Mouse (Mus musculus) cerebellum, adult 11 months (tissue): ENCODE measurements around the gene Eefsec.
A peak's percentile ranks its signal among the peaks of the same experiment; 100 is the strongest.

Experiments used
- DNase-seq: peaks from one replicate; pipeline ENCODE4 v3.0.0; 2022

Eefsec gene

GRCm38 (mm10) chr6:88412604-88413003 is 33.7 kb downstream of the Eefsec start:
- DNase-seq, result no peak

- DNase-seq, result no peak
These were observed 36.8 kb downstream of the Eefsec start for GRCm38 (mm10) chr6:88409492-88409891.

DNA sequence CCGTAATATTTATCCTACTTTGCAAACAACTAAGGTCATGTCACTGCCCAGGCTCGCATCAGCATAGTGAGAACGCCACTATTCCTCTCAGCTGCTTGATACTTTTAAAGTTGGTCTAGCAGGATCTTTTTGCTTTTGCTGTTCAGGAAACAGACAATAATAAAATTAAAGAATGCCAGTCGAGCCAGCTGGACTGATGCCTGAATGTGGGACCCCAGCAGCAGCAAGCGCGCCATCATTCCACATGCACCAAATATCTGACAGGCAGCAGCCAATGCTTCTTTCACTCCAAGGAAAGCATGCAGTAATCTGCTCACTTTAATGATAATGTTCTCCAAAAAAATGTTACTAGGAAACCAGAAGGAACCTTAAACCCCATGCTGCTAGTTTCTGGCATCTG is 45.9 kb downstream of the Eefsec start:
- DNase-seq, result no peak

DNA sequence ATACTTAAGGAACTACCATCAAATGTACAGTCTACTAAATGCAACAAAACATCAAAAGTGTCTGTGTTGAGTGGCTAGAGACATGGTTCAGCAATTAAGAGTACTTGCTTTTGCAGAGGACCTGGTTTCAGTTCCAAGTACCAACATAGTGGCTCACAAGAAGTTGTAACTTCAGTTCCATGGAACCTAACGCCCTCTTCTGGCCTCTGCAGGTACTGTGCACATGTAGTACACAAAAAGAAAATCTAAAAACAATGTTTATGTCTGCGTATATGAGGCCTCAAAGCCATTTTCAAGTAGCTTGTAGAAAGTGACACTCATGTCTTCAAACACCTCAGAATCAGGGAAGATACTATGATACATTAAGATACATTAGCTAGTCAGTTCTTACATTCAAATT is 48.4 kb downstream of the Eefsec start:
- no peak for DNase-seq

DNA sequence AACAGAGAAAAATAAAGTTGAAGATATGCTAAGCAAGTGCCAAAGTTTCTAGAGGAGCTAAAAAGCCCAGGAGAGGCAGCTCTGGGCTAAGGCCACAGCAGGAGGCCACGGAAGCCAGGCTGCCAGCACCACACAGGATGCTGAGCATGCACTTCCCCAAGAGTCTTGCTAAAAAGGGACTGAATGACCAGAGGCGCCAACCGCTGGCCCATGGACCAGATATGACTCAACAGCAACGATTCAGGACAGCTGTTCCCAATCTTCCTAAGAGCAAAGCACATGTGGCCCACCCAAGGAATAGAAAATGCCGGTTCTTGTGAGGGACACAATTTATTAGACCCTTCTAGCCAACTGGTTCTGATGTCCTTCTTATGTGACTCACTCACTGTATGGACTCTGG is 57.4 kb downstream of the Eefsec start:
- DNase-seq, result no peak

- DNase-seq, result no peak
These were observed 58.3 kb downstream of the Eefsec start for GRCm38 (mm10) chr6:88387836-88388724.

DNA sequence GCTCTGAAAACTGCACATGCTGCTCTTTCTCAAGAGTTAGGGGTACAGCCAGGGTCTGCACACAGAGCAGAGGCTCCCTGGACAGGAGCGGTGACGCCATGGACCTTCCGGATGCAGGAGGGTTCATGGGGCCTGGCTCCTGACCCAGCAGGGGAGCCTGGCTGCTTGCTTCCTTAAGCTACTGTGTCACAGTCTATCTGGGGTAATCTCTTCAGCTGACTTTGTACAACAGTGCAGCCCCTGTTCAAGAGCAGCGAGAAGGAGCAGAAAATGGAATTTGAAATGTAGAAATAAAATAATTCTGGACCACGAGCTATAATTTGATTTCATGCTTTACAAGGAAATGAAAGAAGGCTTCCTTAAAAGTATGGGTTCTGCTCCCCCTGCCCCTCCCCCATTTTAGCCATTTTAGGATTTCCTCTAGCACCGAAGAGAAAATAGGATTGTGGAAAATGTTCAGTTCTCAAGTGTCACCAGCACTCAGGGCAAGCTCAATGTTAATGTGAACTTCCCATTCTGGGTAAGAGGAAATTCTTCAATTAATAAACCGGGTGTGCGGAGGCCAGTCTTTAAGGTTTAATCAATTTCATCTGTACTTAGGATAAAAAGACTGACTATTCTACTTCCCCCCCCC is 61.8 kb downstream of the Eefsec start:
- DNase-seq, result no peak

DNA sequence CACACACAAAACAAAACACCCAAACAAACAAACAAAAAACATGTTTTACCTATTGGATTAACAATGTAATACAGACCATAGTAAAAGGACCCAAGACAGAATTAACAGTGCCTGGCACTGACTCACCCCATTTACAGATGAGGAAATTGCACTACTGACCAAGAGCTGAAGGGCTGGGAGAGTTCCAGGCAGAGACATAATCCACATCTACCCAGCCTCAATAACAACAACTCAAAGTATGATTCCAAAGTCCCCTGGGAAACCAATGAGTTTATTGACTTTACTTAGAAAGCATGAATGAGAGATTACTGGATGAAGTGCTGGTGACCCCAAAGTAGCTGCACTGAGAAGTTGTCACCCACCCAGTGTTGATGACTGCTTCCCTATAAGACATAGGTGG is 62.6 kb downstream of the Eefsec start:
- DNase-seq, result no peak

DNA sequence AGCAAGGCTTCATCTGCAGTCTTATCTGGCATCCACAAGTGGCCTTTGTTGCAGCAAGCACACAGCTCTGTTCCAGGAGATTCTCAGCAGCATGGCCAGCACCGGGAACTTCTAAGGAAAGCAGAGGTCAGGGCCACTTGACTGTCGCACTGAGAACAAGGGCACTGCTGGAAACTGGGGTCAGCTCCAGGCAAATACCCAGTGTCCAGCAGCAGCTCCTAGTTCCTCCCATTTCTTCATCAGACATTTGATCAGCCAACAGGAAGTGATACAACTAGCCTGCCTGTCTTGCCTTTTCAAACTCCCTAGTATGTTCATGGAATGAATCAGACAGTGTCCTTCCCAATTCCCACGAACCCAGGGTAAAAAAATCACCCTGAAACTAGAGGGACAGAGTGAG is 66.6 kb downstream of the Eefsec start:
- DNase-seq, result no peak

GRCm38 (mm10) chr6:88378829-88379228 is 67.5 kb downstream of the Eefsec start:
- DNase-seq, result no peak

DNA sequence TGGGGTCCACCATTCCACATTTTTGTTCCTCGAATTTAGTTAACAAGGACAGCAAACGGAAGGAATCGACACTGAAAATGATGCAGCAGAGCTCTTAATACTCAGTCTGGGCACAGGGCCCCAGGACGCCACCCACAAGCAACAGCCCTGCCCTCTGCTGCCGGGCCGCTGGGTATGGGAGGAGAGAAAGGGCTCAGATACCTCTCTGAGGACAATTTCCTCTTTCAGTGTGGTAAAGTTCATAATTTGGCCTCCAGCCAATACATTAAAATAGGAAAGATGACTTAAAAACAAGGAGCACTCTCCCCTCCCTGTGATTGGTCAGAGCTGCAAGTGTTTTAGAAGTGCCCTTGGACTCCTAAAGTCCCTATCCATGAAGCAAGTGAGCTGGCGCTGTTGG is 72.1 kb downstream of the Eefsec start:
- DNase-seq, result no peak

DNA sequence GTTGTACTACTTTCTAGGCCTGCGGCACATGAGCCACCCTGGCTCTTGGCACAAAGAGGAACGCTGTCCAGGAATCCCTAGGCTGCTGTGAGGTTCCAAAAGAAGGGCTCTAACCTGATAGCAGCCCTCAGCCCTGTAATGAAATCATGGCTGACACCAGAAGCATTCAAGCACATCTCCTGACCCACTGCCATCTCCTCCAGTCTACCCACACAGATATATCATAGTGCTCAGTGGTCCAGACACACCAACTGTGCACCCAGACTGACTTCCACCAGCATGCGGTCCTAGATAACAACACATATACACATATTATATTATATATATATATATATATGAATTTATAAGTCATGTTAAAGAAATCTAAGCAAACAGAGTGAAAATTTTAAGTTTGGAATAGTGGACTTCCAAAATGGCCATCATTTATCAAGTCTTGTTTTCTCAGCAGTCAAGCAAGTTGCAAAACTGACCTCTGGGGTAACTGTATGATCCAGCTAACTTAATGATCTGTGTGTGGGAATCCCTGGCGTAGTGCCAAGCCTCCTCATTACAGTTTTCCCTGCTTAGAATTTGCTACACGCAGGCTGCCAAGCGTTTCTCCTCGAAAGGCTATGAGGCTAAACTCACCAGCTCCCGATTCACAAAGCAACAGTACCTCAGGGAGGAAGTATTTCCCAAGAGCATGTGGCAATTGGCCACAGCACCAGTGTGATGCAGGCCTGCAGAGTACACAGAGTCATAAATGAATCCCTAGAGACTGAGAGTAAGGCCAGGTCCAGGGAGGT is 76.3 kb downstream of the Eefsec start:
- DNase-seq, result no peak

GRCm38 (mm10) chr6:88363475-88364012 is 82.8 kb downstream of the Eefsec start:
- no peak for DNase-seq

DNA sequence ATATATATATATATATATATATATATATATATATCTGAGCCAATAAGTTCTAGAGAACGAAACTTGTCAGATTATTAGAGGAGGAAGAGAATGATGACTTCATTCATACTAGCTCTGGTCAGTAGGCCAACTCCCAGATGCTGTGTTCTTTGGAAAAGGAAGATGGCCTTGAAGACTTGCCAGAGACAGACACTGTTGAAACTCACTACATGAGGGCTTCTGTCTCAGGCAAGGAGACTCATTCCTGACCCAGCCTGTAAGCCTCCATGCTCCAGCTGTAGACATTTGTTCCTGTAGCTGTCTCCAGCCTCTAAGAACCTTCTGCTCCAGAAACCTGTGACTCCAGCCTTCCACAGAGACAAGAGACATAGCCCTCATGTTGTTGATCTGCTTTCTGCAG is 85.2 kb downstream of the Eefsec start:
- no peak for DNase-seq

DNA sequence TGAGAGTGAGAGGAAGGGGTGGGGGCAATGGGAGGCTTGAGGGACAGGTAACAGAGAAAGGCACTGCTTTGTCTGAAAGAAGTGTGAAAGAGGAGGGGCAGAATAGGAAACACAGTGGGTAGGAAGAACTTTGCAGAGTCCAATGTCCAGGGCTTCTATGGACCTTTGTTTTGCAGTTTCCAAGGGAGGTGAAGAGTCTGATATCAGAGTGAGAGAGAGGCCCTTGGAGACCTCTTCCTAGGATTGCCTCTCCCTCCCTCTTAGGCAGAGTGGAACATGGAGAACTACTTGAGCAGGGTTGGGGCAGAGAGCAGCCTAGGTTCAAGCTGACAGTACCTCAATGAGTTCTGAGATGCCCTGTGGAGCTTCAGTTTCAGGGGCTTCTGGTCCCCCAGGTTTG is 88.1 kb downstream of the Eefsec start:
- no peak for DNase-seq

DNA sequence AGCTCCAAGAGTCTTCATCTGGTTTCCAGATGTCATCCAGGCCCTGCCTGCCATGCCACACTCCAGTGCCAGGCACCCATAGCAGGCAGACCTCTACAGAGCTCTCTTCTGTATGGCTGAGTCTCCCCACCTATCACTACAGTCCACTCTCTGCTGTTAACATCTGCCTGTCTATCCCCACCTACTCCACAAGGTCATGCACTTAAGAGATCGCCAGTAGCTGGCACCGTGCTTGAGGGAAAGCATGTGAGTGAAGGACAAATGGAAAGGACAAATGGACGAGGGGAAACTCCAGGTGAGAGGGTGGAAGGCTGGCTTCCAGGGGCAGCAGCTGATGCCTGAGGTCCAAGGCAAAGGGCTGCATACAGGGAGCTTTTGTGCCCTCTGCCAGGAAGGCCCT is 90.5 kb downstream of the Eefsec start:
- DNase-seq, result no peak

- DNase-seq, result no peak
These were observed 93.8 kb downstream of the Eefsec start for GRCm38 (mm10) chr6:88352541-88352940.

DNA sequence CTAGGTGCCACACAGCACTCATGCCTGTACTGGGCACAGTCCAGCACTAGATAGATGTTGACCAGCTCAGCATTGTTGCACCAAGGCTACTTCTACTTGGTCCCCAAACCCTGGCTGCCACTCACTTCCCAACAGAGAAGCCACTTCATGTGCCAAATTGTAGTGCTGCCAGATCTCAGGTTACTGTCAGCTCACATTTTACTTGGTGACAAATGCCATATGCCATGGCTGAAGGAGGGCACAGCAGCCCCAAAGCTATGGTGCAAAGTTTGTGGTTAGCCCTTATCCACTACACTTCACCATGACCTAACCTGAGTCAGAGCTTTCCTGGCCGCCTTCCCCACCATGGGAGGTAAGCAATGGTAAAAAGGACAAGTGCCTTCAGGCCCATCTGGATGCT is 99.6 kb downstream of the Eefsec start:
- DNase-seq, result peak; percentile 67

GRCm38 (mm10) chr6:88345311-88345710 is 101.0 kb downstream of the Eefsec start:
- peak; percentile 56 for DNase-seq

DNA sequence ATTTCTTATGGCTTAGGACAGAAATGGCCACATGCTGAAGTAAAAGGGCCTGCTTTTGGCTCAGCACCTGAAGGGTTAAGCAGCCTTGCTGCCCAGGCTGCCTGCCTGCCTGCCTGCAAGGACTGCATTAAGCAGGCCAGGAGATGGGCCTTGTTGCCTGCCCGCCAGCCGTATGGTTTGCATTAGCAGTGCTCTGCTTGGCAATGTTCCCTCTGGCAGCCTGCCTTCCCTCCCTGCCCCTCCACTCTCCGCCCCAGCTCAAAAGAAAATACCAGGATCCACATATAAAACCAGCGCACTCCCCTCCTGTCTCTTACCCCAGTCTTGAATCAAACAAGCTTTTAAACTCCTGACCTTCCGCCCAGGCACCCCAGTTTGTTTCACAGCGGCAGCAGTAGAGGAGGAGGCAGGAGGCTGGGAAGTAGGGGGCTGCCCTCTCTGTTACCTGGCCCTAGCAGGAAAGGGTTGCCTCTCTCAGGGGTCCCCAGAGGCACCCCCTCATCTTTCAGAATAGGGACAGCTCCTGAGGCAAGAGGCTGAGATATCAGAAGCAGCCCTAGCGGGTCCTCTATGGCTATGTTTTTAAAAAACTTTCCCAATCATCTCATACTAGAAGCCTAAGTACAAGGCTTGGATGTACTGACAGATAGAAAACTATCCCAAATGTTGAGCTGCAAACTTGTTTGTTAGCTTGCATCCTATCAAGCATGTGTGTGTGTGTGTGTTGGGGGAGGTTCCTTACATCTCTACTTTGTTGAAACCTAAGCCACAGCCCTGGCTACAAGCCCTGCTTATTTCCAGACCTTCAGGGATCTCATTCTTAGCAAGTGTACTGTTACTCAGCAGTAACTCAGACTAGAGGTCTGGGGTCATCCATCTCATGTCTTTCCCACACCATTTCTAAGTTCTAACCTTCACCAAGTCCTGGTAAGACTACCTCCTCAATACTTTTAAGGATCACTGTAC is 102.6 kb downstream of the Eefsec start:
- peak; percentile 66 for DNase-seq

DNA sequence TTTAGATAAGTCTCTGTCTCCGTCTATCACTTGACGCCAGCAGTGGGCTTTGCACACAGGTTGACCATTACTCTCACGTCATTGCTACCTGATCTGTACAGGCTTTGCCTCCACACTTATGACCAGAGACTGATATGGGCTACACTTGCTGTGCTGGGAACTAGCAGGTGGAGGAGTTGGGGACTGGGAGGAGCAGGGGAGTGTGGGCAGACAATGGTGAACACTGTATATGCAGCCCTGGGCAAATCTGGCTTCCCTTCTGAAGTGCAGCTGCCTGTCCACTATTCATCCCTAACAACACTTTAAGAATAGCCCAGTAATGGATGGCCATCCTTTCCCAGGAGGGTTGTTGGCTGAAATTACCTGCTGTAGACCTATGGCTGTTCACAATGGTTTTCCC is 103.4 kb downstream of the Eefsec start:
- DNase-seq, result no peak

- no peak for DNase-seq
These were observed 105.2 kb downstream of the Eefsec start for GRCm38 (mm10) chr6:88341182-88341581.
